Comparison of ENCODE assay signal across 28 mouse cellular contexts in genomic region chr10:126165215-126165614, GRCm38 (mm10).
"Had no signal": no experiment of that assay in that cellular context is flagged by ENCODE, and none has a peak within 500 bp of the region (broad histone marks: within the 10 kb centered on the region; RNA-seq: fewer than 3 reads in every experiment).

No protein-coding gene starts in this region.

- H3K9me3 ChIP-seq: embryonic facial prominence, embryonic 10.5 days; embryonic facial prominence, embryonic 12.5 days; embryonic facial prominence, embryonic 13.5 days; embryonic facial prominence, embryonic 15.5 days; forebrain, embryonic 10.5 days; forebrain, embryonic 12.5 days; forebrain, embryonic 13.5 days; forebrain, embryonic 15.5 days had no signal

- ATAC-seq: forebrain, embryonic 13.5 days; forebrain, embryonic 14.5 days; forebrain, embryonic 15.5 days; forebrain, embryonic 16.5 days; forebrain, postnatal 0 days had no signal

- H3K4me1 ChIP-seq: embryonic facial prominence, embryonic 10.5 days; embryonic facial prominence, embryonic 12.5 days; embryonic facial prominence, embryonic 13.5 days; forebrain, embryonic 10.5 days; forebrain, embryonic 12.5 days; forebrain, embryonic 13.5 days had no signal

- H3K27me3 ChIP-seq: embryonic facial prominence, embryonic 12.5 days; embryonic facial prominence, embryonic 13.5 days; embryonic facial prominence, embryonic 15.5 days; forebrain, embryonic 12.5 days; forebrain, embryonic 13.5 days; forebrain, embryonic 15.5 days had no signal

- DNase-seq: cerebellum, adult 8-10 months; cerebellum, adult 9-10 months; cerebellum, adult 9-11 months; cerebellum, postnatal 10 days; cerebellum, postnatal 14 days; cerebellum, postnatal 25 days; cerebellum, postnatal 36 days; embryo, embryonic 11 days; forebrain, postnatal 0 days; gastrocnemius, adult 2 months; gastrocnemius, postnatal 10 days; gastrocnemius, postnatal 14 days; gastrocnemius, postnatal 25 days; gastrocnemius, postnatal 36 days; heart, adult 11 months; heart, adult 18-20 months; heart, adult 2 months had no signal

- H3K9ac ChIP-seq: embryonic facial prominence, embryonic 12.5 days; embryonic facial prominence, embryonic 13.5 days; embryonic facial prominence, embryonic 15.5 days; forebrain, embryonic 12.5 days; forebrain, embryonic 13.5 days; forebrain, embryonic 15.5 days; forebrain, postnatal 0 days had no signal

- H3K4me3 ChIP-seq: embryonic facial prominence, embryonic 10.5 days; embryonic facial prominence, embryonic 12.5 days; embryonic facial prominence, embryonic 13.5 days; embryonic facial prominence, embryonic 15.5 days; erythroblast, embryonic 14.5 days; forebrain, embryonic 10.5 days; forebrain, embryonic 12.5 days; forebrain, embryonic 13.5 days; forebrain, embryonic 15.5 days; gastrocnemius, adult 2 months; heart, adult 2 months had no signal

- H3K36me3 ChIP-seq: embryonic facial prominence, embryonic 10.5 days; embryonic facial prominence, embryonic 12.5 days; embryonic facial prominence, embryonic 13.5 days; embryonic facial prominence, embryonic 15.5 days; forebrain, embryonic 10.5 days; forebrain, embryonic 12.5 days; forebrain, embryonic 15.5 days had no signal

- H3K27ac ChIP-seq: embryonic facial prominence, embryonic 10.5 days; embryonic facial prominence, embryonic 12.5 days; embryonic facial prominence, embryonic 13.5 days; embryonic facial prominence, embryonic 15.5 days; forebrain, embryonic 10.5 days; forebrain, embryonic 12.5 days; forebrain, embryonic 13.5 days; forebrain, embryonic 15.5 days; gastrocnemius, adult 2 months; heart, adult 2 months had no signal

- H3K4me2 ChIP-seq: embryonic facial prominence, embryonic 12.5 days; embryonic facial prominence, embryonic 13.5 days; embryonic facial prominence, embryonic 15.5 days; forebrain, embryonic 12.5 days; forebrain, embryonic 13.5 days; forebrain, embryonic 15.5 days had no signal
